Mouse (Mus musculus) heart, embryonic 16.5 days (tissue): ENCODE data around the gene Ppil2. TPM values are rescaled to one million over a fixed set of nuclear protein-coding genes. Genes with fewer than 3 reads are reported as not detected.

Experiments
- ATAC-seq: fragments of 200-750 bp; cut with Nextera tagmentation; replicated peaks from 2 replicates; pipeline ENCODE4 v1.8.0; 2017; ENCODE audit warnings: moderate number of reproducible peaks; ENCODE audit not compliant: insufficient read depth, low FRiP score; ENCODE audit errors: extremely low read depth
- H3K27ac ChIP-seq: fragments of 300-500 bp; sonication (generic); 2 replicates; pipeline ENCODE4 v1.5.1; 2014; ENCODE audit warnings: mild to moderate bottlenecking, low read length, control low read depth, moderate library complexity
- H3K27me3 ChIP-seq: fragments of 300-500 bp; sonication (generic); 2 replicates; pipeline ENCODE4 v1.6.1; 2014; ENCODE audit warnings: low read length, mixed read lengths; ENCODE audit not compliant: control insufficient read depth, insufficient read depth
- H3K36me3 ChIP-seq: fragments of 300-500 bp; sonication (generic); 2 replicates; pipeline ENCODE4 v1.6.1; 2014; ENCODE audit not compliant: control insufficient read depth, insufficient read depth
- H3K4me1 ChIP-seq: fragments of 300-500 bp; sonication (generic); 2 replicates; pipeline ENCODE4 v1.6.1; 2014; ENCODE audit warnings: low read length, mixed read lengths; ENCODE audit not compliant: control insufficient read depth, insufficient read depth
- H3K4me2 ChIP-seq: fragments of 300-500 bp; sonication (generic); 2 replicates; pipeline ENCODE4 v1.6.1; 2014; ENCODE audit warnings: low read depth, mild to moderate bottlenecking, control low read depth, low read length
- H3K4me3 ChIP-seq: fragments of 300-500 bp; sonication (generic); 2 replicates; pipeline ENCODE4 v1.5.1; 2014; ENCODE audit warnings: mild to moderate bottlenecking, control low read depth, low read length
- H3K9ac ChIP-seq: fragments of 300-500 bp; sonication (generic); 2 replicates; pipeline ENCODE4 v1.6.1; 2014; ENCODE audit warnings: low read length, control low read depth
- H3K9me3 ChIP-seq: fragments of 300-500 bp; sonication (generic); replicated peaks from 2 replicates; pipeline ENCODE4 v1.6.1; 2016; ENCODE audit warnings: low read length; ENCODE audit not compliant: control insufficient read depth
- WGBS: fragments of 180-500 bp; shearing (Covaris S2); extraction: QIAGEN DNeasy Blood & Tissue Kit; methylation state at CpG from one replicate; pipeline ENCODE4 v1.1.7; 2014; 5-methylcytosine and 5-hydroxymethylcytosine counted together
- polyA plus RNA-seq: library from polyadenylated mRNA; unstranded; fragments of >200 nt; fragmentation: Nextera tagmentation; extraction: Ambion mirVana; gene quantifications from 2 replicates; pipeline ENCODE4 v1.2.1, GENCODE M21; 2015

Gene Ppil2
- polyA plus RNA-seq, 1 experiment from 2014 or later, result 111 TPM

- WGBS, result 85% methylated on average over 15 of the region's 15 CpGs
- no peak overlapping the region for H3K4me3 ChIP-seq
- no peaks in the 10 kb centered on the region for H3K27me3 ChIP-seq
- H3K36me3 ChIP-seq, result no peaks in the 10 kb centered on the region
- no peak overlapping the region for H3K27ac ChIP-seq
- no peak overlapping the region for H3K9ac ChIP-seq
- no peak for ATAC-seq
- no peaks in the 10 kb centered on the region for H3K9me3 ChIP-seq
- peaks cover 4% of the 10 kb centered on the region; the same call in 1 of the 2 replicates for H3K4me1 ChIP-seq
- no peak overlapping the region for H3K4me2 ChIP-seq
These were observed 26.3 kb upstream of the Ppil2 start for GRCm38 (mm10) chr16:17137355-17137754.

- peaks cover 8% of the 10 kb centered on the region for H3K4me1 ChIP-seq
- H3K36me3 ChIP-seq, result no peaks in the 10 kb centered on the region
- H3K4me2 ChIP-seq, result peak overlapping the region; percentile 100
- ATAC-seq, result no peak
- no peaks in the 10 kb centered on the region for H3K27me3 ChIP-seq
- H3K9me3 ChIP-seq, result no peaks in the 10 kb centered on the region
- peak overlapping the region; percentile 69 for H3K9ac ChIP-seq
- H3K4me3 ChIP-seq, result peak overlapping the region; percentile 80
- H3K27ac ChIP-seq, result no peak overlapping the region
- WGBS, result 28% methylated on average over 7 of the region's 7 CpGs
These were observed 21.8 kb upstream of the Ppil2 start for GRCm38 (mm10) chr16:17132906-17133200.

- Histone ChIP-seq H3K9me3 (no peaks in the 10 kb centered on the region), H3K27ac (peak within 1 kb of the TSS; percentile 44), H3K27me3 (no peaks in the 10 kb centered on the region), H3K4me3 (peak within 1 kb of the TSS; percentile 80), H3K4me2 (peak within 1 kb of the TSS; percentile 100), H3K9ac (peak within 1 kb of the TSS; percentile 78), H3K36me3 (no peaks in the 10 kb centered on the region), H3K4me1 (peaks cover 8% of the 10 kb centered on the region)
- WGBS, result under 1% methylated on average over 47 of the region's 47 CpGs
- ATAC-seq, result peak; percentile 97
These were observed 21.2 kb upstream of the Ppil2 start, which contains the start of gene Sdf2l1 for GRCm38 (mm10) chr16:17132089-17132905. Sdf2l1 (minus strand) TSS chr16:17132383.

GRCm38 (mm10) chr16:17131191-17132088 lies 20.4 kb upstream of the Ppil2 start:
- ATAC-seq, result peak; percentile 33; the same call in 1 of the 2 replicates
- Histone ChIP-seq H3K27me3 (no peaks in the 10 kb centered on the region), H3K4me2 (peak overlapping the region; percentile 100), H3K9ac (peak overlapping the region; percentile 78), H3K4me1 (peaks cover 8% of the 10 kb centered on the region), H3K27ac (peak overlapping the region; percentile 40; the same call in 1 of the 2 replicates), H3K4me3 (peak overlapping the region; percentile 80), H3K9me3 (no peaks in the 10 kb centered on the region), H3K36me3 (no peaks in the 10 kb centered on the region)
- WGBS, result 4% methylated on average over 43 of the region's 43 CpGs

DNA sequence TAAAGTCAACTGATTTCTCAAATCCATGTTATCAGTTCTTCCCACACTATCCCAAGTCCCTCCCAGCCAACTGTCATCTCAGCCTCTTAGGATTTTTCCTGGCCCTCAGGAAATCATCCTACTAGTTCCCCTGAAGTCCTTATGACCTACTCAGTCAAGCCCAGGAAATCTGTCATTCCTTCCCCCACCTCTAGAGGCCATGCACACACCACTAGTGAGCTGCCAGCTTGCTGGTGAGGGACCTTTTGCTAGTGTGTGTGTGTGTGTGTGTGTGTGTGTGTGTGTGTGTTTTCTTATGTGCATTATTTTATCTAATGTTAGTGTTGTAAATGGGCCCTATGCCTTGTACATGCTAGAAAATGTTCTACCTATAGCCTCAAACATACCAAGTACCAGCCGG lies 16.2 kb upstream of the Ppil2 start:
- H3K9ac ChIP-seq, result no peak overlapping the region
- H3K27me3 ChIP-seq, result no peaks in the 10 kb centered on the region
- peaks cover 23% of the 10 kb centered on the region for H3K4me1 ChIP-seq
- H3K4me2 ChIP-seq, result no peak overlapping the region
- no peak overlapping the region for H3K27ac ChIP-seq
- H3K4me3 ChIP-seq, result no peak overlapping the region
- WGBS, result 100% methylated on average over 1 of the region's 1 CpGs
- no peaks in the 10 kb centered on the region for H3K36me3 ChIP-seq
- H3K9me3 ChIP-seq, result no peaks in the 10 kb centered on the region
- no peak for ATAC-seq

DNA sequence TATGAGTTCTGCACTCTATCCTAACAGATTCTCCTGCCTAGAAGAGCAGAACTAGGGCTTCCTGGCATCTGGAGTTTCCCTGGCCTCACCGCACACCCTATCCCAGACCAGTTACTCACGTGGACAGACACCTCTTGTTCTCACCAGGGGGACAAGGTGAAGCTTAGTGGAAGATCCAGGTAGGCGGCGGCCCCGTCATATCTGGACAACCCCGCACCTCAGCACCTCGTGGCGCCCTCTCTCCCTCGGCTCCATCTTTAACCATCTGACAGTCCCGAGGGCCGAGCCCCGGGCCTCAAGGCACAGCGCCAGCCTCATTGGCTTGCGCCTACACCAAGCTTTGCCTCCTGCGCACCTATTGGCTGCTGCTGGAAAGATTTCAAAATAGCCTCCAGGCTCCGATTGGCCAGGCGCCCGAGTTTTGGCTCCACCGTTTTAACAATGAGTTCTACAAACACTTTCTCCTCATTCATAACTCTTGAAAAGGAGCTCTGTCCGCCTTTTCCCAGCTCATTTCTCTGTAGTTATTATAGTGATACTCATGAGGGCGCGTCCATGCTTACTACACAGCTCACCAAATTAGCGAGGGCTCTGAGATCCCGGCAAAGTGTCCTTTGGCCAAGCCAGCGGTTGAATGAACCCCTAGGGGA lies 13.9 kb upstream of the Ppil2 start, which contains the start of gene 2610318N02Rik:
2610318N02Rik (minus strand) TSS at position 297 of the 650 bp plus-strand sequence.
- Histone ChIP-seq H3K4me2 (peak within 1 kb of the TSS; percentile 89), H3K9me3 (no peaks in the 10 kb centered on the region), H3K4me1 (peaks cover 18% of the 10 kb centered on the region), H3K27ac (peak within 1 kb of the TSS; percentile 55), H3K36me3 (0 out of 2 replicates have a peak, but pooled peaks cover 2% of the 10 kb centered on the region), H3K4me3 (peak within 1 kb of the TSS; percentile 64), H3K27me3 (no peaks in the 10 kb centered on the region), H3K9ac (peak within 1 kb of the TSS; percentile 76)
- WGBS, result under 1% methylated on average over 25 of the region's 25 CpGs
- peak; percentile 90 for ATAC-seq

DNA sequence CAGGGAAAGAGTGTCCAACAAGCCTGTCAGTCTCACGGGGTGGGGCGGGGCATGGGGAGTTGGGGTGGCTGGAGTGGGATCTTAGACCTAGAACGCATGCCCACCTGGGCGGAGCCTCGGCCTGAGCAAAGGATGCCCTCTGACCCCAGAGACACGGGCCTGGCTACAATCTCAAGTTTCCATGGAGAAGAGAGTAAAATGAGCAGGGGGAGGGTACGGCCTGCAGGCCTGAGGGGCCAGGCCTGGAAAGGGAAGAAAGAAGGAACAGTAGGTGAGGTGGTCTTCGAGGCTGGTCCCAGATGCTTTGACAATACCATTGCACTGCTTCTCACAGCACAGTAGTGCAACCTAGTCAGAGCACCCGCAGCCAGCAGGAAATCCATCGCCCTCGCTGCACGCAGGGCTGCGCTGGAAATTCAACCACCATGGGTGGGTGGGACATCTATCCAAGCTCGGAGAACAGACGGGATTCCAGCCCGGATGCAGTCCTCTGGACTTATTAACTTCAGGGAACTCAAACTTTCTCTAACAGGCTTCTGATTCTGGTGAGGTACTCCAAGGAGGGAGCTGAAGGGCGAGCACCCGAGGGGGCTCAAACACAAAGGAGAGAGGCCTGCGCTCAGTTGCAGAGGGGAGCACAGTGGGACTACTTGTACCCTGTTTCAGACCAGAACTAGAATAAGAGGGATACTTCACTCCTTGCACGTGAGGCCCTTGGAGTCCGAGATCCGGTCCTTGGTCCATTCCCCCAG lies 13.2 kb upstream of the Ppil2 start:
- Histone ChIP-seq H3K9ac (peak overlapping the region; percentile 76), H3K4me3 (peak overlapping the region; percentile 64), H3K9me3 (no peaks in the 10 kb centered on the region), H3K27ac (peak overlapping the region; percentile 48), H3K27me3 (no peaks in the 10 kb centered on the region), H3K36me3 (peaks cover 6% of the 10 kb centered on the region), H3K4me2 (peak overlapping the region; percentile 89), H3K4me1 (peaks cover 18% of the 10 kb centered on the region)
- 8% methylated on average over 22 of the region's 22 CpGs for WGBS
- 0 out of 2 replicates have a peak, but pooled peaks have one; percentile 4 for ATAC-seq

- no peak for ATAC-seq
- Histone ChIP-seq H3K4me3 (no peak overlapping the region), H3K9me3 (no peaks in the 10 kb centered on the region), H3K27ac (no peak overlapping the region), H3K4me2 (no peak overlapping the region), H3K36me3 (peaks cover 6% of the 10 kb centered on the region), H3K9ac (no peak overlapping the region), H3K27me3 (no peaks in the 10 kb centered on the region), H3K4me1 (peaks cover 18% of the 10 kb centered on the region)
- 80% methylated on average over 14 of the region's 14 CpGs for WGBS
These were observed 10.5 kb upstream of the Ppil2 start for GRCm38 (mm10) chr16:17121569-17121968.
